Mouse (Mus musculus): ENCODE measurements around the gene Clcn5.

Gene Clcn5

DNA sequence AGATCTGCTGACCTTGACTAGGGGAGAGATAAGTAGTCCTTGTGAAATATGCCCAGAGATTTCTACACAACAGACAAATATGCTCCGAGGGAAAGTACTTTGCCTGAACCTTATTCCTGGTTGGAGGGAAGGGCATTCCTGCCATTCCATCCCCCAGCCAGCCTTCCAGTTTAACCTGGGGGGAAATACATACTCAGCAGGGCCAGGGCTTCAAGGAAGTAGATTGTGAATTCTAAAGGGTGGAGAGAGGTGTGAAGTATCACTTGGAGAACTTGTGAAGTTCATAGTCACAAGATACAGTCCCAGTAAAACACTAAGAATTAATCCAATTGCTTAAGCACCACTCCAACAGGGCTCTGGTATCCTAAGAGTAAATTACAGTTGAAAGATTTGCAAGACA lies 121.3 kb downstream of the Clcn5 start:
- DNase-seq (ENCODE audit: extremely low spot score), result no peak

- DNase-seq (ENCODE audit: extremely low spot score), result no peak
These were observed 128.3 kb downstream of the Clcn5 start for GRCm38 (mm10) chrX:7190816-7191215.

DNA sequence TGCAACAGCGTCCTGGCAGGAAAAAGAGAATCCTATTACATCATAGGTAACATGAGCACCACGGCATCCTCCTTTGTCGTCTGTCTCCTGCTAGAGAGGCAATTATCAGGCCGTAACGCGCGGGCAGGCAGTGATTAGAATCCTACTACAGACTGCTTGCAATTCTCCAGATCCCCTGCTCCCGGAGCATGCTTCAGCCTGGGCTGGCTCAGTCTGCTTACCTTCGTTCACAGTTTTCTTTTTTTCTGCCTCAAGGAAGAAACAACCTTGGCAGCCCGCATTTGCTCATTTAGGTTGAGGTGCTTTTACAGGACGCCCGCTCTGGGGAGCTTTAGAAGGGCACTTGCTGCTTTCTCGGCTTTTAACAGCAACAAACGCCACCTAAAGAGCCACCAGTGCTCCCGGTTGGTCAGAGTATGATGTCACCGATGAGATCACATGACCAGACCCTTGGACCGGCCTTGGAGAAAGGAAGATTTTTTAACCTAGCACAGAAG lies 130.8 kb downstream of the Clcn5 start:
- peak; percentile 69 for DNase-seq (ENCODE audit: extremely low spot score)

DNA sequence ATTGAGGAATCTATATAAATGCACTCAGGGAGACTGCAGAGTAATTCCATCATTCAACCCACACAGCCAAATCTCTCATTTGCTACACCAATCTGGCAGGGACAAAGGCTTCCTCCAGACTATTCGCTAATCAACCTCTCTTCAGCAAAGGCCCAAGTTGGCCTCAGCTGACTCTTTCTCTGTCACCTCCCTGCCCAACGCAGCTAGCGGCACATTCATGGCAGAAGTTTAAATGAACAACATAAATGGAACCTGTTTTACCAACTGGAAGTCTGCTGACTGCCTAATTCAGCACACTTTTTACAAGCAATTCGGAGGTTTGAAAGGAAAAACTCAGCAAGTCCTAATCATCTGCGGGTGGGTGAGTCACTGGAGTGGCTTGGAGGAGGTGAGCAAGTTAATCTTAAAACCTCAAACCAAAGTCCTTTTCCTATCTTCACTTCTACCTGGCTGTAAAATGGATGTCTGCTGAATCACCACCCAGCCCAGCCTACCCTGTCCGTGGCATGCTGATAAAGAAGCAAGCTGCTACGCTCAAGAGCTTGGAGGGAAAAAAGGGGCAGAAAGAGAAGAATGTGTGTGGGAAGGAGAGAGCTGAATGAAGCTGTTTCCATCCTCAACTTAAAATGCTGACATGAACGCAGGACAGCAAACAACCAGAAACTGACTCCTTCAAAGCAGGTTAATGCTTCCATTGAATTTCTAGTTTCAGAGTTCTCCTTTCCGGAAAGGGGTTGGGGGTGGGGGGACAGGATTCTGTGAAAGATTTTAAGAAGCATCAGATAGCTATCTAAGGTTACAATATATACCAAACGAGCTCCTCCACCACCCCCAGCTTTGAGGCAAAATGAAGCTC lies 131.5 kb downstream of the Clcn5 start:
- DNase-seq (ENCODE audit: extremely low spot score), result peak; percentile 5

DNA sequence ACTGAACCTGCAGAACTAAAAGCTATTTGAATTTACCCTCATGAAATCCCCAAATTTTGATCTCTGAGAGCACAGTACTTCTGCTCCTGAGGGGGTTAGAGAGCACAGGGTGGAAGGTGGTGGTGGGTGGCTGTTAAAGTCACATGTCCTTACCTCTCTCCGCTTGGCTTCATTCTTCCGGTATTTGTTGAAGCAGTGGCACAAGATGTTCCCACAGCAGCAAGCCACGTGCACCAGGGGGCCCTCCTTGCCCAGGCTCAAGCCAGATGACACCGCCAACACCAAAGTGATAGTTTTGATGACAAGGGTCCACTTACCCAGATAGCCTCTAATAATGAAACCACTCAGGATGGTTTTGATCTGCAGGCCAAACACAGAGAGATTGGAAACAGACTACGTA lies 149.0 kb downstream of the Clcn5 start:
- no peak for DNase-seq (ENCODE audit: extremely low spot score)

DNA sequence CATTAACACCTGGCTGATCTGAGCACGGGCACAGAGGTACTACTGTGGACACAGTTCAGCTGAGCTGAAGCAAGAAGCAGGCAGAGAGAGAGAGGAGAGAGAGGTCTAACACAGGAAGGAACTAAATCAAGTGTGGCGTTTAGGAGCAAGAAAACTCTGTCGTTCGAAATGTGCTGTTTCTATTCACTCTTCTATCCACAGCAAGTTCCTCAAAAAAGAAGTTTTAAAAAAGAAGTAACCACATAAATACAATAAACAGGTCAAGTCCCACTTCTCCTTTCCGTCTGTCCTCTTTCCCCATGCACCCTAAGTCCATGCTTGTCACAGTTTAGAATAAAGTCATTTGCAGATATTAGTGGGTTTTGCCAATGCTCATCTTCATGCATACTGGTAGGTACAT lies 150.4 kb downstream of the Clcn5 start:
- DNase-seq (ENCODE audit: extremely low spot score), result no peak

GRCm38 (mm10) chrX:7157976-7158375 lies 161.2 kb downstream of the Clcn5 start:
- DNase-seq (ENCODE audit: extremely low spot score), result no peak

DNA sequence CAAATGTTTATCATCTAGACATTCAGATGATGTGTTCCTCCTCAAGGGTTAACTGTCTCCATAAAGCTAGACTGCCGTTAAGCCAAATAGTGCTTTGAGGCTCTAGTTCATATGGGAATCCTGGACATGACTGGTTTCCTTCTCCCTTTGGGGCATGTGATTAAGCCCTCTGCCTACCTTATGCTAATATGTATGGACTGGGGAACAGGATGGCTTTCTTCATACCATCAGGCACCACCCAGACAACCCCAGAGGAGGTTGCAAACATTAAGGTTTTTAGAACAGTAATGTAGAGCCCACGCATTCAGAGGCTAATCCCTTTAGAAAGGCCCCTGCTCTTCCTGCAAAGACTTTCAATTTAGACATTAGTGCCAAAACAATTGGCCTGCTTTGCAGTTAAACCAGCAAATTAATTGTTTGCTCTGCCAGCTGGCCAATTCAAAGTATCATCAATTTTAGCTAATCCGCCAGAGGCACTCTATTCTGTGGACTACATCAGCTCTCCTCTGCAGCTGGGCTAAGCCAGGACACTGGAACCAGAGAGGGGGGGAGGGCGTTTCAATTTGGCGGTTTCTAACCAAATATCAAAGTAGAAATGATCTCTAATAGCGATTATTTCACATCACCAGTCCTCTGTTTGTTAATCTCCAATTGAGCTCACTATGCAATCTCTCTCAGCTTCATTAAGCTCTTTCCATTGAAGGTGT lies 163.0 kb downstream of the Clcn5 start:
- no peak for DNase-seq (ENCODE audit: extremely low spot score)

GRCm38 (mm10) chrX:7150129-7150528 lies 169.0 kb downstream of the Clcn5 start:
- no peak for DNase-seq (ENCODE audit: extremely low spot score)

DNA sequence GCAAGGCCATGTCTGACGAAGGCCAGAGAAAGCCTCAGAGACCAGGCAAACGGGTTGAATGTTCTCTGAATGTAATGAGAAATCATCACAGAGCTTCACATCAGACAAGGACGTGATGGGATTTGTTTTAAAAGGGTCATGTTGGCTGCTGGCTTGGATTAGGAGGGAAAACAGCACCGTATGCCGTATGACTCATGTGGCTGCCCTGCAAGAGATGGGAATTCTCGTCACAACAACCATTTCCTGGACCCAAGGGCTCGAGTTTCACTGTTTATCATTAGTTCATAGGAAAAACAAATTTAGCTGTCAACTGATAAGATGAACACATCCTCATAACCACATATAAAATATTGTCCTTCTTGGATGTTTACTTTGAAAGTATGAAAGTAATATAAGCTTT lies 173.0 kb downstream of the Clcn5 start:
- no peak for DNase-seq (ENCODE audit: extremely low spot score)

DNA sequence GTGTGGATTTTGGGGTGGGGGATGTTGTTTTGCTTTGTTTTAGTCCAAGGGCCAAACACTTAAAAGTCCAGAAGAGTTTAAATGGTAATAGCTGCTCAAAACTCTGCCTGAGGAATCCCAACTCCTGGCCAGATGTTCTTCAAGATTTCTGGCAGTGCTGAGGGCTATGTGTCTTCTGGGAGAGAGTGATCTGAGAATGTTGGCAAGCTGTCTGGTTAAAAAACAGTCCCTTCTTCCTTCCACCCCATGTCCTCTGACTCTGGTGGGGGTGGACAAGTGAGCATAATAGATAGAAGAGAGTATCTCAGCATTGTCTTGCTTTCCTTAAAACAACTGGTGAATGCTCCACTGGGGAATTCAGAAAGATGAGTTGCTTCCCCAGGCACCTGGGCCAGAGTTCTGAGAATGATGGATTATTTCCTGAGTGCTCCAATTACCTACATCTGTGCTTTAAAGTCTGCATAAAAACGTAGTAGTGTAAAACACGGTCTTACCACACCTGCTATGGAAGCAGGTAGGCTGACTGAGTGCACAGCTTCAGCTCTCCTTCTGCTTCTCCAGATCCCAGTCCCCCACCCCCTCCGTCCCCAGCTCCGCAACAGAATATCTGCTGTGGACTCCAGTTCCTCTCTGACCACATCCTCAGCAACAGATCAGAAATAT lies 197.4 kb downstream of the Clcn5 start:
- DNase-seq (ENCODE audit: extremely low spot score), result no peak

DNA sequence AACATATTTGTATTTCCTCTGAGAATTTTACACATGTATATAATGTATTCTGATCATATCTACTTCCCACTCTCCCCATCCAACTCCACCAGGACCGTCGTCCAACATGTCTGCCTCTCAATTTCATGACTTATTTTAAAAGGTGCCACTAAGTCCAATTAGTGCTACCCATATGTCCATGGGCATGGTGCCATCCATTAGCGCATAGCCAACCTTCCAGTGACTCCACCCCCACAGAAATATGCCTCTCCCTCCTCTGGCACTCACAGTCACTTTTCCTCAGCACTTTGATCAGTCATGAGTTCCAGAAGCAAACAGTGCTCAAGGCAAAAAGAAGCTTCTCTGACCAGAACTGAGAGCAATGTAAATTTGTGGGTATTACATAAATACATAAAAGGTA lies 204.3 kb downstream of the Clcn5 start:
- no peak for DNase-seq (ENCODE audit: extremely low spot score)

Measured in embryo, embryonic 9.5 days (tissue).